Mouse (Mus musculus) intestine, embryonic 15.5 days (tissue): ENCODE data around the gene Vmn1r176. TPM values are rescaled to one million over a fixed set of nuclear protein-coding genes. Genes with fewer than 3 reads are reported as not detected.
"Not testable (repeated sequence)": the region's sequence is repeated elsewhere in the genome, so short reads cannot be mapped to it uniquely, and the experiment has no call there.

Experiments
- ATAC-seq: fragments of 200-750 bp; cut with Nextera tagmentation; 2 replicates; pipeline ENCODE4 v1.8.0; 2017; ENCODE audit warnings: moderate TSS enrichment, moderate library complexity
- H3K27ac ChIP-seq: fragments of 300-500 bp; sonication (generic); 2 replicates; pipeline ENCODE4 v1.5.1; 2015; ENCODE audit warnings: mild to moderate bottlenecking, inconsistent platforms
- H3K27me3 ChIP-seq: fragments of 300-500 bp; sonication (generic); replicated peaks from 2 replicates; pipeline ENCODE4 v1.6.1; 2015; ENCODE audit warnings: inconsistent platforms
- H3K36me3 ChIP-seq: fragments of 300-500 bp; sonication (generic); 2 replicates; pipeline ENCODE4 v1.6.1; 2015; ENCODE audit warnings: inconsistent platforms
- H3K4me1 ChIP-seq: fragments of 300-500 bp; sonication (generic); replicated peaks from 2 replicates; pipeline ENCODE4 v1.6.1; 2015; ENCODE audit warnings: inconsistent platforms
- H3K4me2 ChIP-seq: fragments of 300-500 bp; sonication (generic); replicated peaks from 2 replicates; pipeline ENCODE4 v1.6.1; 2015; ENCODE audit warnings: mild to moderate bottlenecking, inconsistent platforms
- H3K4me3 ChIP-seq: fragments of 300-500 bp; sonication (generic); replicated peaks from 2 replicates; pipeline ENCODE4 v1.5.1; 2015; ENCODE audit warnings: inconsistent platforms
- H3K9ac ChIP-seq: fragments of 300-500 bp; sonication (generic); 2 replicates; pipeline ENCODE4 v1.6.1; 2015; ENCODE audit warnings: inconsistent platforms
- H3K9me3 ChIP-seq: fragments of 300-500 bp; sonication (generic); 2 replicates; pipeline ENCODE4 v1.6.1; 2016; ENCODE audit warnings: inconsistent platforms
- WGBS: fragments of 180-500 bp; shearing (Covaris S2); methylation state at CpG from one replicate; pipeline ENCODE4 v1.1.7; 2015; 5-methylcytosine and 5-hydroxymethylcytosine counted together
- polyA plus RNA-seq: library from polyadenylated mRNA; unstranded; fragments of >200 nt; fragmentation: Nextera tagmentation; extraction: Ambion mirVana; gene quantifications from 2 replicates; pipeline ENCODE4 v1.2.1, GENCODE M21; 2015

Vmn1r176 gene
- polyA plus RNA-seq, result not detected in 2 replicates

GRCm38 (mm10) chr7:23837272-23837671 is at the start of gene Vmn1r176:
Gene Vmn1r176, minus strand, starts transcription at chr7:23837372.
- not testable (repeated sequence) for ATAC-seq, H3K27me3 ChIP-seq, H3K4me3 ChIP-seq, H3K4me1 ChIP-seq, H3K9me3 ChIP-seq, H3K36me3 ChIP-seq, H3K9ac ChIP-seq, H3K27ac ChIP-seq, H3K4me2 ChIP-seq
- WGBS, result no CpG with 5 or more reads among the region's 1 CpGs

- H3K36me3 ChIP-seq, H3K4me2 ChIP-seq, ATAC-seq, H3K9me3 ChIP-seq, H3K27me3 ChIP-seq, H3K27ac ChIP-seq, H3K9ac ChIP-seq, H3K4me1 ChIP-seq, H3K4me3 ChIP-seq: not testable (repeated sequence)
- 62% methylated on average over 4 of the region's 4 CpGs for WGBS
Observed at GRCm38 (mm10) chr7:23876918-23877317, 39.7 kb upstream of the Vmn1r176 start.

- not testable (repeated sequence) for H3K4me1 ChIP-seq, H3K4me3 ChIP-seq, H3K36me3 ChIP-seq, ATAC-seq, H3K9ac ChIP-seq, H3K27me3 ChIP-seq, H3K9me3 ChIP-seq, H3K27ac ChIP-seq, H3K4me2 ChIP-seq
- 10% methylated on average over 1 of the region's 1 CpGs for WGBS
Observed at GRCm38 (mm10) chr7:23866349-23866748, 29.2 kb upstream of the Vmn1r176 start, which contains the start of gene Vmn1r177. Gene Vmn1r177, minus strand, starts transcription at chr7:23866449.

GRCm38 (mm10) chr7:23810543-23810942 is 26.6 kb downstream of the Vmn1r176 start, which contains the start of gene Vmn1r175:
Gene Vmn1r175, minus strand, starts transcription at chr7:23810643.
- not testable (repeated sequence) for ATAC-seq, H3K4me2 ChIP-seq, H3K4me3 ChIP-seq, H3K27me3 ChIP-seq, H3K36me3 ChIP-seq, H3K27ac ChIP-seq, H3K9me3 ChIP-seq, H3K9ac ChIP-seq, H3K4me1 ChIP-seq

- Histone ChIP-seq H3K4me2 (no peak overlapping the region), H3K4me3 (no peak overlapping the region), H3K9ac (no peak overlapping the region), H3K27me3 (no peaks in the 10 kb centered on the region), H3K4me1 (no peaks in the 10 kb centered on the region), H3K36me3 (no peaks in the 10 kb centered on the region), H3K27ac (no peak overlapping the region), H3K9me3 (no peaks in the 10 kb centered on the region)
- WGBS, result 75% methylated on average over 6 of the region's 6 CpGs
- ATAC-seq, result no peak
Observed at GRCm38 (mm10) chr7:23784526-23784925, 52.6 kb downstream of the Vmn1r176 start.

Other genes starting within 250 kb of the Vmn1r176 start
- not detected in 2 replicates for gene Vmn1r170, start 231.2 kb downstream of the Vmn1r176 start, polyA plus RNA-seq
- gene Vmn1r171, start 206.7 kb downstream of the Vmn1r176 start, polyA plus RNA-seq, result not detected in 2 replicates
- not detected in 2 replicates for gene Vmn1r172, start 179.1 kb downstream of the Vmn1r176 start, polyA plus RNA-seq
- gene Vmn1r173, start 136.7 kb downstream of the Vmn1r176 start, polyA plus RNA-seq, result not detected in 2 replicates
- gene Vmn1r174, start 85.1 kb downstream of the Vmn1r176 start, polyA plus RNA-seq, result not detected in 2 replicates
- gene Vmn1r175, start 26.7 kb downstream of the Vmn1r176 start, polyA plus RNA-seq, result not detected in 2 replicates
- not detected in 2 replicates for gene Vmn1r177, start 29.1 kb upstream of the Vmn1r176 start, polyA plus RNA-seq
- not detected in 2 replicates for gene Vmn1r178, start 54.6 kb upstream of the Vmn1r176 start, polyA plus RNA-seq
- gene Vmn1r179, start 89.6 kb upstream of the Vmn1r176 start, polyA plus RNA-seq, result not detected in 2 replicates
- gene Vmn1r180, start 113.3 kb upstream of the Vmn1r176 start, polyA plus RNA-seq, result not detected in 2 replicates
- not detected in 2 replicates for gene Vmn1r181, start 137.2 kb upstream of the Vmn1r176 start, polyA plus RNA-seq
- not detected in 2 replicates for gene V1rd19, start 164.3 kb upstream of the Vmn1r176 start, polyA plus RNA-seq
- not detected in 2 replicates for gene Vmn1r183, start 215.9 kb upstream of the Vmn1r176 start, polyA plus RNA-seq
- gene Zfp180, start 244.6 kb upstream of the Vmn1r176 start, polyA plus RNA-seq, result 13.6 and 15.6 TPM in 2 replicates